Mouse (Mus musculus) spleen, adult 2 months (tissue): ENCODE data around the gene Rcvrn. TPM values are rescaled to one million over a fixed set of nuclear protein-coding genes. Genes with fewer than 3 reads are reported as not detected.
A peak's percentile ranks its signal among the peaks of the same experiment; 100 is the strongest.

ENCODE experiments used
- DNase-seq, 2 experiments: peaks; one replicate each; pipeline versions ENCODE4 v3.0.0 to v3.0.0-alpha.2; 2012 to 2021; ENCODE audit warnings: low spot score in 2 of 2, low read depth in 1 of 2
- H3K27ac ChIP-seq: fragments of 200-500 bp; 2 replicates; pipeline ENCODE4 v1.5.1; 2012; ENCODE audit warnings: low read length, inconsistent platforms; ENCODE audit not compliant: insufficient read depth
- H3K27me3 ChIP-seq: fragments of 200-500 bp; 2 replicates; pipeline ENCODE4 v1.6.1; 2012; ENCODE audit warnings: mild to moderate bottlenecking, moderate library complexity, low read length, inconsistent platforms; ENCODE audit not compliant: control insufficient read depth, insufficient read depth
- H3K36me3 ChIP-seq: fragments of 200-500 bp; 2 replicates; pipeline ENCODE4 v1.6.1; 2012; ENCODE audit warnings: mild to moderate bottlenecking, low read length, inconsistent platforms; ENCODE audit not compliant: control insufficient read depth, insufficient read depth
- H3K4me1 ChIP-seq: fragments of 200-500 bp; 2 replicates; pipeline ENCODE4 v1.6.1; 2011; ENCODE audit warnings: inconsistent platforms; ENCODE audit not compliant: control insufficient read depth, insufficient read depth, insufficient read length
- H3K4me3 ChIP-seq: fragments of 200-500 bp; 2 replicates; pipeline ENCODE4 v1.5.1; 2011; ENCODE audit warnings: mild to moderate bottlenecking, inconsistent platforms; ENCODE audit not compliant: insufficient read depth, insufficient read length; ENCODE audit errors: extremely low read depth
- CTCF ChIP-seq: fragments of 200-500 bp; IDR thresholded peaks from 2 replicates; pipeline ENCODE4 v1.5.1; 2011; ENCODE audit warnings: mild to moderate bottlenecking, inconsistent platforms; ENCODE audit not compliant: insufficient read depth, insufficient read length, insufficient replicate concordance; ENCODE audit errors: extremely low read depth
- POLR2A ChIP-seq: fragments of 200-500 bp; IDR thresholded peaks from 2 replicates; pipeline ENCODE4 v1.6.1; 2011; ENCODE audit warnings: low read depth, low read length, inconsistent platforms
- WGBS: fragments of 180-500 bp; shearing (Covaris S2); methylation state at CpG from one replicate; pipeline ENCODE4 v1.1.7; 2018; 5-methylcytosine and 5-hydroxymethylcytosine counted together
- polyA plus RNA-seq: library from polyadenylated mRNA; depleted of rRNA; stranded (reverse); fragments of >200 nt; gene quantifications from 2 replicates; pipeline ENCODE4 v1.2.3, GENCODE M21; 2012; rRNA removed

Gene Rcvrn
- not detected in 2 replicates for polyA plus RNA-seq

- Histone ChIP-seq H3K27me3 (no peaks in the 10 kb centered on the region), H3K36me3 (no peaks in the 10 kb centered on the region), H3K4me1 (no peaks in the 10 kb centered on the region), H3K27ac (no peak within 1 kb of the TSS), H3K4me3 (no peak within 1 kb of the TSS)
- WGBS = 76% methylated on average over 7 of the region's 7 CpGs
- no peak for DNase-seq
- TF ChIP-seq CTCF (no peak), POLR2A (no peak)
Observed at GRCm38 (mm10) chr11:67694703-67695376, at the start of gene Rcvrn. Gene Rcvrn, plus strand, starts transcription at chr11:67695326.

DNA sequence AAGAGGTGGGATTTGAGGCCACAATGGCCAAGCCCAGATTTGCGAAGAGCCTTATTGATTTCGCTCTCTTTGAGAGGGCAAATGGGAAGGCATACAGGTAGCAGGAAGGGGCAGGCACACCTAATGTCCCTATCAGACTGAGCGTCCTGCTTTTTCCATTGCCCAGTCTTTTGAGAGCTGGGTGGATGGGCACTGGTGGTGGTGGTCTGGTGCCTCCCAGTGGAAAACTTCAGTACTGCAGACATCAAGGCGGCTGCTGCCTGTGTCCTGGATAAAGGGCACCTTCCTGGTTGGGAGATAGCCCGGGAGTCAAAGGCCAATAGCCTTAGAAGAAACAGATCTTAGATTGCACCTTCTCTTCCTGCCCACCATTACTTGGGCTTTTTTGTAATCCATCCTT lies 47.4 kb upstream of the Rcvrn start:
- H3K36me3 ChIP-seq = no peaks in the 10 kb centered on the region
- no peak overlapping the region for H3K27ac ChIP-seq
- H3K27me3 ChIP-seq = no peaks in the 10 kb centered on the region
- no peak overlapping the region for H3K4me3 ChIP-seq
- 43% methylated on average over 5 of the region's 5 CpGs for WGBS
- no peaks in the 10 kb centered on the region for H3K4me1 ChIP-seq
- peak; percentile 4 to 50 for DNase-seq
- TF ChIP-seq CTCF = peak; percentile 79; the same call in 1 of the 2 replicates
- no peak for TF ChIP-seq POLR2A

GRCm38 (mm10) chr11:67648651-67649407 lies 46.3 kb upstream of the Rcvrn start:
- Histone ChIP-seq H3K27me3 (no peaks in the 10 kb centered on the region), H3K4me3 (no peak overlapping the region), H3K4me1 (no peaks in the 10 kb centered on the region), H3K27ac (no peak overlapping the region), H3K36me3 (no peaks in the 10 kb centered on the region)
- WGBS = 78% methylated on average over 11 of the region's 11 CpGs
- DNase-seq = no peak
- TF ChIP-seq CTCF = no peak
- no peak for TF ChIP-seq POLR2A

DNA sequence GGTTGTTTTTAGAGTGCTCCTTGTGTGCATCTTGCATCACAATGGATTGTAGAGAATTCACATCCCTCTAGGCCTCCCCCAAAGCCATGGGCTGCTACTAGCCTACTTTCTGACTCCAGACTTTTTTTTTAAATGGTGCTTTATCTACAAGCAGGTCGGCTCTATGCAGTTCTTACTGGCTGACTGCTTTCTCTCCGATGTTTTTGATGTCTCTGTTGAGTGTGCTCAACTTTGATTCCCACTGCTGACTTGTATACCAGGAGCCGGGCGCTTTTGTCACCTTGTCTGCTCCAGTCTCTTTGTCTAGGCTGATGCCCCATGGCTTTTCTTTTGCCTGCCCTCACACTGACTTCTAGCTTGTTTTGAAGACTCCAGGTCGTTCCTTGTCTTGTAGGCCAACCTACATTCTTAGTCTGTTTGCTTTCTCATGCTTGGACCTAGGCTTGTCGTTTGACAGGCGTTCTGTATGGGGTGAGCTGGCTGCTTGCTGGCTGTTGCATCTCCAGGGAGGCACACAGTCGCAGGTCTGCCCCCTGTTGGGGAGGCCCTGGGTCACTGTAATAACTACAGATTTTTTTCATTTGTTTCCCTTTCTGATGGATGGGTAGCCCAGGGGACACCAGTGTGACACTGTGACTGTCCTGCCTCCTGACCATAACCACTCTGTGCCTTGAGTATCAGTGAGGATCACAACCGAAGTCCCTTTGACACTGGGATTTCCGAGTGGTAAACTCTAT lies 45.0 kb upstream of the Rcvrn start:
- Histone ChIP-seq H3K4me3 (no peak overlapping the region), H3K27me3 (no peaks in the 10 kb centered on the region), H3K4me1 (no peaks in the 10 kb centered on the region), H3K36me3 (no peaks in the 10 kb centered on the region), H3K27ac (no peak overlapping the region)
- WGBS = 59% methylated on average over 10 of the region's 10 CpGs
- TF ChIP-seq CTCF (no peak), POLR2A (no peak)
- no peak for DNase-seq

DNA sequence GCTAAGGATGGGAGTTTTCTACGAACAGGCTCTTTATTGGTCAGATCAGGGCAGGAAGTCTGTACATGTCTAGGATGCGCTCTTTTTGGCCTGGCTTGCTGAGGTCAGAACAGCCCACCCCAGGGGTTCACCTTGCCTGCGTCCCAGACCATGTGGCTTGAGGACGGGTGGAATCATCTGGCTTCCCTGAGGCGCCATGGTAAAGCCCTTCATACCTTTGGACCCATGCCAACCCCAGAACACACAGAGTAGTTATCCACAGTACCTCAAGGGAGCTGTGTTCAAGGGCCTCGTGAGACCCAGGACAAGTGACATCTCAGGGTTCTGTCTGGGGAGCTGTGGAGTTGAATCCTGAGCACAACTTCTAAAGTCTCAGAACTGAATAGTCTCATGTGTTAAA lies 43.4 kb upstream of the Rcvrn start:
- DNase-seq = no peak
- Histone ChIP-seq H3K27ac (no peak overlapping the region), H3K4me1 (no peaks in the 10 kb centered on the region), H3K4me3 (no peak overlapping the region), H3K27me3 (no peaks in the 10 kb centered on the region), H3K36me3 (no peaks in the 10 kb centered on the region)
- 76% methylated on average over 6 of the region's 6 CpGs for WGBS
- no peak for TF ChIP-seq CTCF
- no peak for TF ChIP-seq POLR2A

DNA sequence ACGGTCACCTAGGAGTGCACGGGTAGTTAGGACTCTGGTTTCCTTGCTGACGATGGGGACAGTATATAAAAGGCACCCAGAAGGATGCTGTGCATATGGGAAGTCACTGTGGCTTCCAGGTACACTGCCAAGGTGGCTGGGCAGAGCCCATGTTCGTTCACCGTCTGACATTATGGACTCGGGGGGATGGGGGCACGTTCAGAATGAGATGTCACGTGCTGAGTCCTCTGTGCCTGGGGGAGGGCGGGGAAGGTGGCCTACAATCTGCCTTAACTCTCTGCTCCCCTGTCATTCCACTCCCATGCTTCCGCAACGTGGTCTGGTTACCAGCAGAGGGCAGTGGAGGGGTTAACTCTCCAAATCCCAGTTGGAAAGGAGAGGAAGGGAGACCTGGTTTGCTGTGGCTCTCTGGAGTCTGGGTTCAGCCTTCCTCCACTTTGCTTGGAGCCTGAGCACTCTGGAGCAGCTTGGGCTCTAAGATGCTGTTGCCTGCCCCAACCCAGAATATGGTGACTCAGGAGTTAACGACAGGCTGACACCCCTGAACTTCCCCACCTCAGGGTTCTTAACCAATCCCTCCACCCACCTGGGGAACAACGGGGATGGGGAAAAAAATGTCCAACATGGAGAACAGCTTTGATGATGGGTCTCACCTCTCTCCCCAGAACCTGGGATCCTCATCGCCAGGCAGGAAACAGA lies 42.8 kb upstream of the Rcvrn start:
- Histone ChIP-seq H3K4me1 (no peaks in the 10 kb centered on the region), H3K27me3 (no peaks in the 10 kb centered on the region), H3K36me3 (no peaks in the 10 kb centered on the region), H3K4me3 (no peak overlapping the region), H3K27ac (no peak overlapping the region)
- TF ChIP-seq POLR2A (no peak), CTCF (no peak)
- DNase-seq = no peak
- 23% methylated on average over 14 of the region's 14 CpGs for WGBS
